Mouse (Mus musculus): ENCODE data around the gene Ccdc105.

DNA sequence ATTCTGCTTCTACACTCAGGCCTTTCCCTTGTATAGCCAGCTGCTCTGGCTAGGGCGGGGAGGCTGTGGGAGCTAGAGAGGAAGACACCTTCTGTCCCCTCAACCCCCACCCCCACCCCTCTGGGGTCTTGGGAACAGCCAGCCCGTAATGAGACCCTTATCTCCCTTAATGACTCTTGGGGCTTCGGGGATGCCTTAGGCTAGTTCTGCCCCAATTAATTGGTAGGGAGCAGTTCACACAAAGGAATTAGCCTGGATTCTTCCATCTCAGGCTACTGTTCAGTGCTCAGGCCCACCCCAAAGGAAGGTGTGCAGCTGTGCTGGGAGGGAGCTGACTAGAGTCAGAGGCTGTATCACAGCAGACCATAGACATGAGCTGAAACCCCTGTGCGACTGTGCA lies 23.0 kb upstream of the Ccdc105 start:
- no peak for TF ChIP-seq CTCF (IDR thresholded peaks at IDR 0.05; ENCODE audit: borderline replicate concordance, control insufficient read depth, extremely low read depth, insufficient read depth, low read length, poor library complexity)
- TF ChIP-seq POLR2A (IDR thresholded peaks at IDR 0.05; ENCODE audit: control insufficient read depth, extremely low read depth, insufficient read depth, low read length, poor library complexity), result no peak
